Mouse (Mus musculus) spleen, adult 2 months (tissue): ENCODE results near the gene Arhgap25.

Source experiments
- CTCF ChIP-seq: fragments of 200-500 bp; IDR thresholded peaks from 2 replicates; pipeline ENCODE4 v1.5.1; 2011; ENCODE audit warnings: mild to moderate bottlenecking, inconsistent platforms; ENCODE audit not compliant: insufficient read depth, insufficient read length, insufficient replicate concordance; ENCODE audit errors: extremely low read depth
- POLR2A ChIP-seq: fragments of 200-500 bp; IDR thresholded peaks from 2 replicates; pipeline ENCODE4 v1.6.1; 2011; ENCODE audit warnings: low read depth, low read length, inconsistent platforms

DNA sequence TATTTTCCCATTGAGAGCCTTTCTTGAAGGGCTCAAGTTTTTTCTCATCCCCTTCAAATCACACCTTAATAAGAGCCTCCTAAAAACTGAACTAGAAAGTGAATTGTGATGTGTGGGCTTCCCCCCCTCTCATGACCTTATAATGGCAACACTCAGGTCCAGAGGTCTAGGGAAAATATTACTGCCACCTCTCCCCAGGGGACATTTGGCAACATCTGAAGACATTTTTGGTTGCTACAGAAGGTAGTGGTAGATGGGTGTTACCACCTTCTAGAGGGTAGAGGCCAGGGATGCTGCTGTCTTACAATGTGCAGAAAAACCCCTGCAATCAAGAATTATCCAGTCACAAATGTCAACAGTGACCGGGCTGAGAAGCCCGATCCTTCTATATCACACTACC lies 2.7 kb downstream of the Arhgap25 start:
- TF ChIP-seq POLR2A (no peak), CTCF (no peak)
